8 mouse cellular contexts compared by ENCODE assay signal in genomic region chr5:76139171-76139671, GRCm38 (mm10). TPM values are rescaled to one million over a fixed set of nuclear protein-coding genes. Genes with fewer than 3 reads are reported as not detected.
A peak's percentile ranks its signal among the peaks of the same experiment; 100 is the strongest.
DNase-seq lines count a peak whose midpoint lies in the region; ATAC-seq and TF ChIP-seq lines count a peak whose summit lies in the region.

No protein-coding gene starts in this region.

- H3K36me3 ChIP-seq in kidney, embryonic 16.5 days (ENCODE audit: insufficient read depth, low read length) = no peaks in the 10 kb centered on the region
- no peaks in the 10 kb centered on the region for H3K36me3 ChIP-seq in heart, embryonic 11.5 days (ENCODE audit: control insufficient read depth, insufficient read depth, low read length)
- no peaks in the 10 kb centered on the region for H3K36me3 ChIP-seq in limb, embryonic 15.5 days
- no peaks in the 10 kb centered on the region for H3K36me3 ChIP-seq in neural tube, embryonic 14.5 days (ENCODE audit: control insufficient read depth, insufficient read depth, low read length)

- H3K27me3 ChIP-seq in kidney, embryonic 16.5 days (ENCODE audit: insufficient read depth, low read length) = no peaks in the 10 kb centered on the region
- no peaks in the 10 kb centered on the region for H3K27me3 ChIP-seq in heart, embryonic 11.5 days (ENCODE audit: control insufficient read depth, insufficient read depth, low read length)
- no peaks in the 10 kb centered on the region for H3K27me3 ChIP-seq in limb, embryonic 15.5 days
- H3K27me3 ChIP-seq in neural tube, embryonic 14.5 days (ENCODE audit: control insufficient read depth, insufficient read depth, low read length) = no peaks in the 10 kb centered on the region

- peak overlapping the region; percentile 76 for H3K4me3 ChIP-seq in kidney, embryonic 16.5 days (ENCODE audit: low read length)
- H3K4me3 ChIP-seq in heart, embryonic 11.5 days (ENCODE audit: low read depth, low read length) = peak overlapping the region; percentile 74
- no peak overlapping the region for H3K4me3 ChIP-seq in limb, embryonic 15.5 days
- H3K4me3 ChIP-seq in neural tube, embryonic 14.5 days (ENCODE audit: low read depth, low read length) = no peak overlapping the region

- TF ChIP-seq CTCF in brain, embryonic 14.5 days (IDR thresholded peaks at IDR 0.05; ENCODE audit: borderline replicate concordance, extremely low read depth, insufficient read depth, insufficient read length) = no peak

- no peak for ATAC-seq in kidney, embryonic 16.5 days (ENCODE audit: low FRiP score, low TSS enrichment)
- ATAC-seq in heart, embryonic 11.5 days (replicated peaks; ENCODE audit: insufficient number of reproducible peaks, low FRiP score, low TSS enrichment) = no peak
- no peak for ATAC-seq in limb, embryonic 15.5 days (ENCODE audit: insufficient number of reproducible peaks, low FRiP score, low TSS enrichment, low read depth)
- ATAC-seq in neural tube, embryonic 14.5 days (ENCODE audit: low read depth) = no peak

- peak overlapping the region; percentile 96; the same call in 1 of the 2 replicates for H3K9ac ChIP-seq in kidney, embryonic 16.5 days (replicated peaks; ENCODE audit: low read length)
- H3K9ac ChIP-seq in heart, embryonic 11.5 days (ENCODE audit: low read depth, low read length) = peak overlapping the region; percentile 95; the same call in 1 of the 2 replicates
- H3K9ac ChIP-seq in limb, embryonic 15.5 days = no peak overlapping the region
- no peak overlapping the region for H3K9ac ChIP-seq in neural tube, embryonic 14.5 days (replicated peaks; ENCODE audit: low read depth, low read length)

- TF ChIP-seq POLR2A in brain, embryonic 14.5 days (IDR thresholded peaks at IDR 0.05; ENCODE audit: borderline replicate concordance, extremely low read depth, insufficient read depth, insufficient read length, poor library complexity, severe bottlenecking) = no peak

- H3K9me3 ChIP-seq in kidney, embryonic 16.5 days (ENCODE audit: low read length) = no peaks in the 10 kb centered on the region
- no peaks in the 10 kb centered on the region for H3K9me3 ChIP-seq in heart, embryonic 11.5 days (replicated peaks; ENCODE audit: control insufficient read depth, low read length)
- H3K9me3 ChIP-seq in limb, embryonic 15.5 days = no peaks in the 10 kb centered on the region
- H3K9me3 ChIP-seq in neural tube, embryonic 14.5 days (ENCODE audit: control insufficient read depth, low read length) = no peaks in the 10 kb centered on the region

- peaks cover 15% of the 10 kb centered on the region for H3K4me1 ChIP-seq in kidney, embryonic 16.5 days (ENCODE audit: insufficient read depth, low read length)
- peaks cover 22% of the 10 kb centered on the region for H3K4me1 ChIP-seq in heart, embryonic 11.5 days (ENCODE audit: control insufficient read depth, insufficient read depth, low read length)
- H3K4me1 ChIP-seq in limb, embryonic 15.5 days = peaks cover 14% of the 10 kb centered on the region; the same call in 1 of the 2 replicates
- H3K4me1 ChIP-seq in neural tube, embryonic 14.5 days (ENCODE audit: control insufficient read depth, insufficient read depth, low read length) = peaks cover 4% of the 10 kb centered on the region; the same call in 1 of the 2 replicates

- H3K4me2 ChIP-seq in kidney, embryonic 16.5 days (replicated peaks; ENCODE audit: low read depth, low read length) = peak overlapping the region; percentile 82
- H3K4me2 ChIP-seq in heart, embryonic 11.5 days = peak overlapping the region; percentile 82
- H3K4me2 ChIP-seq in limb, embryonic 15.5 days = peak overlapping the region; percentile 64
- peak overlapping the region; percentile 83; the same call in 1 of the 2 replicates for H3K4me2 ChIP-seq in neural tube, embryonic 14.5 days (ENCODE audit: low read depth, low read length)

- 44% methylated on average over 7 of the region's 7 CpGs for WGBS in kidney, embryonic 16.5 days
- WGBS in heart, embryonic 11.5 days (ENCODE audit: insufficient replicate concordance) = 32% methylated on average over 7 of the region's 7 CpGs
- WGBS in limb, embryonic 15.5 days = 40% methylated on average over 7 of the region's 7 CpGs
- WGBS in neural tube, embryonic 14.5 days = 42% methylated on average over 7 of the region's 7 CpGs

- no peak for DNase-seq in kidney, adult 18-20 months
- peak; percentile 21 for DNase-seq in brain, embryonic 14.5 days (ENCODE audit: low read depth)
- no peak for DNase-seq in right cerebral cortex, postnatal 25 days
- no peak for DNase-seq in ovary, postnatal 10 days (ENCODE audit: low spot score)

- H3K27ac ChIP-seq in kidney, embryonic 16.5 days (ENCODE audit: low read length) = peak overlapping the region; percentile 100; the same call in 1 of the 2 replicates
- no peak overlapping the region for H3K27ac ChIP-seq in heart, embryonic 11.5 days (ENCODE audit: low read depth, low read length)
- H3K27ac ChIP-seq in limb, embryonic 15.5 days = peak overlapping the region; percentile 100
- H3K27ac ChIP-seq in neural tube, embryonic 14.5 days (ENCODE audit: low read depth, low read length) = no peak overlapping the region

RNA-seq across cellular contexts. Expression of gene Srd5a3, which starts 0.8 kb away (rescaled TPM):
- 42.8 and 44.5 TPM in 2 replicates for polyA plus RNA-seq in kidney, embryonic 16.5 days (2015; fragmentation: Nextera tagmentation; extraction: Ambion mirVana)
- 13.6 and 14.2 TPM in 2 replicates for polyA plus RNA-seq in brain, embryonic 14.5 days (2012; rRNA removed)
- 21.2 and 28.5 TPM in 2 replicates for polyA plus RNA-seq in heart, embryonic 11.5 days (2014; fragmentation: Nextera tagmentation; extraction: Ambion mirVana)
- polyA plus RNA-seq in limb, embryonic 15.5 days (2015; fragmentation: Nextera tagmentation; extraction: Ambion mirVana) = 36.0 and 39.1 TPM in 2 replicates
- polyA plus RNA-seq in neural tube, embryonic 14.5 days (2014; fragmentation: Nextera tagmentation; extraction: Ambion mirVana) = 14.2 and 16.3 TPM in 2 replicates

RNA-seq across cellular contexts. Expression of gene Tmem165, which starts 44.5 kb away (rescaled TPM):
- 87.3 and 87.6 TPM in 2 replicates for polyA plus RNA-seq in kidney, embryonic 16.5 days (2015; fragmentation: Nextera tagmentation; extraction: Ambion mirVana)
- polyA plus RNA-seq in brain, embryonic 14.5 days (2012; rRNA removed) = 63.6 and 73.5 TPM in 2 replicates
- 87.6 and 88.4 TPM in 2 replicates for polyA plus RNA-seq in heart, embryonic 11.5 days (2014; fragmentation: Nextera tagmentation; extraction: Ambion mirVana)
- 76.0 and 101 TPM in 2 replicates for polyA plus RNA-seq in limb, embryonic 15.5 days (2015; fragmentation: Nextera tagmentation; extraction: Ambion mirVana)
- 54.0 and 63.5 TPM in 2 replicates for polyA plus RNA-seq in neural tube, embryonic 14.5 days (2014; fragmentation: Nextera tagmentation; extraction: Ambion mirVana)

Comparison
In these comparisons a context has a peak if more than half of its experiments do, and no peak if none do; other contexts are left out.
1. H3K27ac ChIP-seq: peak in kidney, embryonic 16.5 days (single experiment) and limb, embryonic 15.5 days (single experiment); none in heart, embryonic 11.5 days (single experiment) and neural tube, embryonic 14.5 days (single experiment).
2. H3K4me3 ChIP-seq: peak in kidney, embryonic 16.5 days (single experiment) and heart, embryonic 11.5 days (single experiment); none in limb, embryonic 15.5 days (single experiment) and neural tube, embryonic 14.5 days (single experiment).
3. H3K9ac ChIP-seq: peak in kidney, embryonic 16.5 days (single experiment) and heart, embryonic 11.5 days (single experiment); none in limb, embryonic 15.5 days (single experiment) and neural tube, embryonic 14.5 days (single experiment).
4. Peak in every context shown above with its lines, with median percentiles within 50 percentile points of each other: H3K4me2 ChIP-seq.